Mouse (Mus musculus) liver, embryonic 14.5 days (tissue): ENCODE measurements at regions not wholly inside any gene's neighbourhood (a gene's known extent, or its start where the extent isn't known, plus 50 kb on each side); places are given as distances from the start of the nearest gene placed in this dataset.
"Not testable (repeated sequence)": the region's sequence is repeated elsewhere in the genome, so short reads cannot be mapped to it uniquely, and the experiment has no call there.

Experiments used
- ATAC-seq: fragments of 200-750 bp; cut with Nextera tagmentation; 2 replicates; pipeline ENCODE4 v1.8.0; 2017; ENCODE audit warnings: moderate number of reproducible peaks, mild to moderate bottlenecking, moderate library complexity; ENCODE audit not compliant: insufficient read depth
- DNase-seq, 3 experiments: peaks; one replicate each; pipeline ENCODE4 v3.0.0-alpha.2; 2012 to 2013; ENCODE audit warnings: low read depth in 3 of 3, low spot score in 3 of 3
- H3K27ac ChIP-seq: fragments of 300-500 bp; sonication (generic); 2 replicates; pipeline ENCODE4 v1.5.1; 2014; ENCODE audit warnings: moderate library complexity, mild to moderate bottlenecking, control low read depth, inconsistent platforms
- H3K27me3 ChIP-seq: fragments of 300-500 bp; sonication (generic); 2 replicates; pipeline ENCODE4 v1.6.1; 2014; ENCODE audit warnings: mild to moderate bottlenecking, low read length, moderate library complexity; ENCODE audit not compliant: control insufficient read depth, insufficient read depth
- H3K36me3 ChIP-seq: fragments of 300-500 bp; sonication (generic); replicated peaks from 2 replicates; pipeline ENCODE4 v1.6.1; 2014; ENCODE audit warnings: low read depth; ENCODE audit not compliant: control insufficient read depth, insufficient read depth
- H3K4me1 ChIP-seq, 2 experiments: fragments of 200-500 bp in 1 of 2; fragments of 300-500 bp in 1 of 2; sonication (generic) in 1 of 2; replicated peaks; 2 replicates each; pipeline ENCODE4 v1.6.1; 2012 to 2014; ENCODE audit warnings: antibody characterized with exemption in 1 of 2, inconsistent platforms in 1 of 2, low read length in 1 of 2; ENCODE audit not compliant: control insufficient read depth in 2 of 2, insufficient read depth in 2 of 2
- H3K4me2 ChIP-seq: fragments of 300-500 bp; sonication (generic); 2 replicates; pipeline ENCODE4 v1.6.1; 2014; ENCODE audit warnings: low read depth, mild to moderate bottlenecking, control low read depth, moderate library complexity
- H3K4me3 ChIP-seq, 2 experiments: fragments of 200-500 bp in 1 of 2; fragments of 300-500 bp in 1 of 2; sonication (generic) in 1 of 2; 2 replicates each; pipeline ENCODE4 v1.5.1; 2012 to 2014; ENCODE audit warnings: low read depth in 2 of 2, low read length in 2 of 2, mild to moderate bottlenecking in 2 of 2, control low read depth in 1 of 2, inconsistent platforms in 1 of 2, moderate library complexity in 1 of 2; ENCODE audit not compliant: insufficient read depth in 1 of 2
- H3K9ac ChIP-seq: fragments of 300-500 bp; sonication (generic); replicated peaks from 2 replicates; pipeline ENCODE4 v1.6.1; 2014; ENCODE audit warnings: mild to moderate bottlenecking, control low read depth, moderate library complexity
- H3K9me3 ChIP-seq: fragments of 300-500 bp; sonication (generic); 2 replicates; pipeline ENCODE4 v1.6.1; 2016; ENCODE audit warnings: low read length, mixed read lengths; ENCODE audit not compliant: control insufficient read depth
- CTCF ChIP-seq: IDR thresholded peaks from 2 replicates; pipeline ENCODE4 v1.5.1; 2016; ENCODE audit warnings: antibody characterized with exemption, low read depth, control low read depth
- EP300 ChIP-seq: IDR thresholded peaks from 2 replicates; pipeline ENCODE4 v1.6.1; 2016; ENCODE audit warnings: antibody characterized with exemption, low read depth
- WGBS: fragments of 180-500 bp; shearing (Covaris S2); extraction: QIAGEN DNeasy Blood & Tissue Kit; methylation state at CpG from one replicate; pipeline ENCODE4 v1.1.7; 2014; ENCODE audit not compliant: insufficient replicate concordance; 5-methylcytosine and 5-hydroxymethylcytosine counted together

GRCm38 (mm10) chr6:14504171-14504570 lies 250.9 kb downstream of the Ppp1r3a start:
- no peak for DNase-seq
- no peaks in the 10 kb centered on the region for H3K27me3 ChIP-seq
- 43% methylated on average over 1 of the region's 1 CpGs for WGBS
- no peak overlapping the region for H3K4me3 ChIP-seq
- no peaks in the 10 kb centered on the region for H3K9me3 ChIP-seq
- no peak overlapping the region for H3K27ac ChIP-seq
- H3K4me2 ChIP-seq, result no peak overlapping the region
- no peak for ATAC-seq
- no peaks in the 10 kb centered on the region for H3K4me1 ChIP-seq
- TF ChIP-seq CTCF, result peak; percentile 20; the same call in 1 of the 2 replicates
- no peak for TF ChIP-seq EP300
- H3K36me3 ChIP-seq, result no peaks in the 10 kb centered on the region
- H3K9ac ChIP-seq, result no peak overlapping the region

- no peaks in the 10 kb centered on the region for H3K36me3 ChIP-seq
- H3K9ac ChIP-seq, result no peak overlapping the region
- H3K4me1 ChIP-seq, result no peaks in the 10 kb centered on the region
- ATAC-seq, result no peak
- no peaks in the 10 kb centered on the region for H3K27me3 ChIP-seq
- 56% methylated on average over 2 of the region's 2 CpGs for WGBS
- H3K27ac ChIP-seq, result no peak overlapping the region
- DNase-seq, result no peak
- no peaks in the 10 kb centered on the region for H3K9me3 ChIP-seq
- H3K4me3 ChIP-seq, result no peak overlapping the region
- no peak overlapping the region for H3K4me2 ChIP-seq
- TF ChIP-seq EP300 (no peak), CTCF (no peak)
These were observed 254.4 kb downstream of the Ppp1r3a start for GRCm38 (mm10) chr6:14500663-14501062.

DNA sequence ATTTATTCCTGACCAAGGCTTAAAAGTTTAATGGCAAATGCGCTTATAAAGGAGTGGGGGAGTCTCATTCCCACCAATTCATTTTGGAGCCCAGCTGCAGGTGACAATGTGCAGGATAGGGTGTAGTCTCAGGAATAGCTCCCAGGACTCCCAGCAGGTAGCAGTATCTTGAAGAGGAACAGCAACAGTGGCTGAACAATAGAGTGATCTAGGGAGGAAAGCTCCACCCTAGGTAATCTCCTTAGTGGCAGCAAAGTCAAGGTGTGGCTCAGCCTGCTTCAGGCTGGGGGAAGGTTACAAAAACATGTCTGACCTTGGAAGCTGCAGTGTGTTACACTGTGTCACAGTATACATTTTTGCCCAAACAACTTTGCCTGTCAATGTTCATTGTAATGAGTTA lies 255.2 kb downstream of the Ppp1r3a start:
- H3K4me3 ChIP-seq, H3K36me3 ChIP-seq, ATAC-seq, H3K4me2 ChIP-seq, H3K27ac ChIP-seq, H3K27me3 ChIP-seq, H3K4me1 ChIP-seq, H3K9me3 ChIP-seq, DNase-seq, H3K9ac ChIP-seq: not testable (repeated sequence)
- WGBS, result 40% methylated on average over 1 of the region's 1 CpGs

- not testable (repeated sequence) for H3K9ac ChIP-seq, H3K4me3 ChIP-seq, H3K4me2 ChIP-seq, H3K27ac ChIP-seq, H3K36me3 ChIP-seq, H3K4me1 ChIP-seq, H3K9me3 ChIP-seq, H3K27me3 ChIP-seq, ATAC-seq, DNase-seq
- 33% methylated on average over 3 of the region's 3 CpGs for WGBS
These were observed 268.4 kb downstream of the Ppp1r3a start for GRCm38 (mm10) chr6:14486642-14487041.

GRCm38 (mm10) chr6:14456394-14456793 lies 298.7 kb downstream of the Ppp1r3a start:
- 42% methylated on average over 1 of the region's 1 CpGs for WGBS
- no peak for DNase-seq

DNA sequence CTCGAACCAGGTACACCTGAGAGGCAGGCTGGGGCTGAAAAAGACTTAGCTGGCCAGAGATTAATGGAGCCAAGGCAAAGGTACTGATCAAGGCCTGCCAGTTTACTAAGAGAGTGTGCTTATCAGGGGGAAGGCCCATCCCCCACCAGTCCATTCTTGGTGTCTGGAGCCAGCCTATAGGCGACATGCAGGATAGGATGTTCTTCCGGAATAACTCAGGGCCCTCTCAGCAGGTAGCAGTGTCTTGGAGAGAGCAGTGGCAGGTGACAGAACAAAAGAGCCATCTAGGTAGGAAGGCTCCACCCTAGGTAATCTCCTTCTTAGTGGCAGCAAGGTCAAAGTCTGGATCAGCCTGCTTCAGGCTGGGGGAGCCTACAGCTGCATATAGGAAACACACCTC lies 301.8 kb downstream of the Ppp1r3a start:
- H3K9me3 ChIP-seq, H3K27ac ChIP-seq, H3K9ac ChIP-seq, H3K27me3 ChIP-seq, H3K4me1 ChIP-seq, H3K4me2 ChIP-seq, DNase-seq, ATAC-seq, H3K36me3 ChIP-seq, H3K4me3 ChIP-seq: not testable (repeated sequence)
- WGBS, result 70% methylated on average over 3 of the region's 3 CpGs

More at GRCm38 (mm10) chr6:14456394-14456793, 298.7 kb downstream of the Ppp1r3a start:
- TF ChIP-seq CTCF (no peak), EP300 (no peak)
- Histone ChIP-seq H3K4me1 (no peaks in the 10 kb centered on the region), H3K27ac (no peak overlapping the region), H3K4me3 (no peak overlapping the region), H3K9me3 (no peaks in the 10 kb centered on the region), H3K36me3 (no peaks in the 10 kb centered on the region), H3K27me3 (no peaks in the 10 kb centered on the region), H3K9ac (no peak overlapping the region), H3K4me2 (no peak overlapping the region)
- ATAC-seq, result no peak
